Mouse (Mus musculus): Measurements from ENCODE around the gene Steap2.

Gene Steap2

GRCm38 (mm10) chr5:5663655-5664370, 30.6 kb downstream of the Steap2 start, which contains the start of gene Cfap69:
Gene Cfap69 (minus strand): TSS chr5:5664239.
- peak; percentile 2 to 3 for DNase-seq

GRCm38 (mm10) chr5:5663057-5663456, 31.3 kb downstream of the Steap2 start:
- no peak for DNase-seq

GRCm38 (mm10) chr5:5658680-5659079, 35.7 kb downstream of the Steap2 start:
- DNase-seq: no peak

GRCm38 (mm10) chr5:5657932-5658331, 36.4 kb downstream of the Steap2 start:
- no peak for DNase-seq

GRCm38 (mm10) chr5:5648817-5649569, 45.4 kb downstream of the Steap2 start:
- DNase-seq: no peak

GRCm38 (mm10) chr5:5646173-5646572, 48.2 kb downstream of the Steap2 start:
- DNase-seq: no peak

GRCm38 (mm10) chr5:5638496-5638895, 55.9 kb downstream of the Steap2 start:
- no peak for DNase-seq

GRCm38 (mm10) chr5:5625491-5625890, 68.9 kb downstream of the Steap2 start:
- DNase-seq: no peak

GRCm38 (mm10) chr5:5618329-5618728, 76.0 kb downstream of the Steap2 start:
- no peak for DNase-seq

Measured in B cell, adult 2 months (primary cell).